Mouse (Mus musculus) myocyte (in vitro differentiated cells): Measurements from ENCODE around the gene Tubb5. TPM values are rescaled to one million over a fixed set of nuclear protein-coding genes. Genes with fewer than 3 reads are reported as not detected.

Experiments used
- H3K27me3 ChIP-seq: one replicate; pipeline ENCODE4 v1.6.1; 2011; ENCODE audit not compliant: control insufficient read depth, insufficient read depth, insufficient read length
- H3K36me3 ChIP-seq: one replicate; pipeline ENCODE4 v1.6.1; 2011; ENCODE audit not compliant: control insufficient read depth, insufficient read depth
- H3K4me2 ChIP-seq: one replicate; pipeline ENCODE4 v1.6.1; 2011; ENCODE audit warnings: low read depth, control low read depth
- H3K4me3 ChIP-seq: one replicate; pipeline ENCODE4 v1.5.1; 2011; ENCODE audit warnings: mild to moderate bottlenecking, control low read depth, moderate library complexity
- H3K79me2 ChIP-seq: one replicate; pipeline ENCODE4 v1.6.1; 2011; ENCODE audit not compliant: control insufficient read depth, insufficient read depth
- H3ac ChIP-seq: one replicate; pipeline ENCODE4 v1.6.1; 2011; ENCODE audit not compliant: control insufficient read depth, insufficient read length
- CEBPB ChIP-seq: IDR thresholded peaks from 2 replicates; pipeline ENCODE4 v1.6.1; 2011; ENCODE audit warnings: mild to moderate bottlenecking, moderate library complexity; ENCODE audit not compliant: poor library complexity, insufficient read depth, severe bottlenecking
- E2F4 ChIP-seq: IDR thresholded peaks from one replicate; pipeline ENCODE4 v1.6.1; 2011; ENCODE audit warnings: mild to moderate bottlenecking, control low read depth, moderate library complexity; ENCODE audit not compliant: insufficient read depth
- MAX ChIP-seq: IDR thresholded peaks from one replicate; pipeline ENCODE4 v1.6.1; 2011; ENCODE audit warnings: low read depth, mild to moderate bottlenecking, control low read depth
- MYOD1 ChIP-seq, 3 experiments: IDR thresholded peaks; one replicate each; pipeline ENCODE4 v1.6.1; 2011; ENCODE audit warnings: control low read depth in 2 of 3, low read depth in 2 of 3, mild to moderate bottlenecking in 2 of 3, moderate library complexity in 1 of 3; ENCODE audit not compliant: insufficient read length in 2 of 3, control insufficient read depth in 1 of 3
- MYOG ChIP-seq, 3 experiments: IDR thresholded peaks; one replicate each; pipeline ENCODE4 v1.6.1; 2011; ENCODE audit warnings: control low read depth in 2 of 3, low read depth in 2 of 3, mild to moderate bottlenecking in 2 of 3; ENCODE audit not compliant: insufficient read length in 2 of 3, control insufficient read depth in 1 of 3, insufficient read depth in 1 of 3
- POLR2A ChIP-seq: IDR thresholded peaks from one replicate; pipeline ENCODE4 v1.6.1; 2011; ENCODE audit warnings: low read depth, mild to moderate bottlenecking, control low read depth, moderate library complexity; ENCODE audit not compliant: insufficient read length
- POLR2AphosphoS2 ChIP-seq: IDR thresholded peaks from one replicate; pipeline ENCODE4 v1.6.1; 2011; ENCODE audit warnings: low read depth, control low read depth; ENCODE audit not compliant: insufficient read length
- REST ChIP-seq: IDR thresholded peaks from one replicate; pipeline ENCODE4 v1.6.1; 2011; ENCODE audit warnings: mild to moderate bottlenecking, control low read depth, moderate library complexity; ENCODE audit not compliant: insufficient read depth, insufficient read length
- SRF ChIP-seq: IDR thresholded peaks from one replicate; pipeline ENCODE4 v1.6.1; 2011; ENCODE audit warnings: low read depth; ENCODE audit not compliant: control insufficient read depth, insufficient read length
- TCF12 ChIP-seq: IDR thresholded peaks from one replicate; pipeline ENCODE4 v1.6.1; 2011; ENCODE audit warnings: mild to moderate bottlenecking, control low read depth; ENCODE audit not compliant: poor library complexity, insufficient read depth, severe bottlenecking
- TCF3 ChIP-seq: IDR thresholded peaks from one replicate; pipeline ENCODE4 v1.6.1; 2011; ENCODE audit warnings: low read depth, control low read depth; ENCODE audit not compliant: insufficient read length
- USF1 ChIP-seq: IDR thresholded peaks from one replicate; pipeline ENCODE4 v1.6.1; 2011; ENCODE audit warnings: low read depth, mild to moderate bottlenecking, control low read depth, moderate library complexity
- polyA plus RNA-seq: library from polyadenylated mRNA; unstranded; fragments of >200 nt; fragmentation: generic; extraction: Trizol; gene quantifications from one replicate; pipeline ENCODE4 v1.2.1, GENCODE M21; 2012; ENCODE audit warnings: missing spikeins

The Tubb5 gene
- polyA plus RNA-seq, 1 experiment = 692 TPM

GRCm38 (mm10) chr17:35865481-35866280, 27.6 kb upstream of the Tubb5 start, which contains the start of gene Ppp1r18:
Ppp1r18 (plus strand) TSS chr17:35865593.
- Histone ChIP-seq H3K27me3 (no peaks in the 10 kb centered on the region), H3K4me2 (peak within 1 kb of the TSS; percentile 99)
- peak; percentile 44 for TF ChIP-seq TCF3
- TF ChIP-seq POLR2AphosphoS2 = peak; percentile 66
- TF ChIP-seq MYOG (IDR thresholded peaks at IDR 0.05; ENCODE audit: control insufficient read depth in 1 of 3, insufficient read depth in 1 of 3, insufficient read length in 2 of 3, low read depth in 2 of 3) = peak; percentile 25 to 93 (median 57)
- TF ChIP-seq E2F4 = no peak
- TF ChIP-seq MYOD1 (IDR thresholded peaks at IDR 0.05; ENCODE audit: control insufficient read depth in 1 of 3, insufficient read length in 2 of 3, low read depth in 2 of 3) = peak in 2 of 3 experiments; percentile 75 to 90
- TF ChIP-seq POLR2A = peak; percentile 60

GRCm38 (mm10) chr17:35864832-35865353, 26.8 kb upstream of the Tubb5 start:
- TF ChIP-seq MAX = no peak
- no peak for TF ChIP-seq CEBPB
- no peak for TF ChIP-seq USF1
- TF ChIP-seq SRF = no peak
- TF ChIP-seq POLR2AphosphoS2 = peak; percentile 48
- TF ChIP-seq POLR2A = peak; percentile 32
- Histone ChIP-seq H3K4me3 (peak overlapping the region; percentile 90), H3K27me3 (no peaks in the 10 kb centered on the region)

More at GRCm38 (mm10) chr17:35865481-35866280, 27.6 kb upstream of the Tubb5 start, which contains the start of gene Ppp1r18:
- Histone ChIP-seq H3K79me2 (peaks cover 42% of the 10 kb centered on the region), H3K36me3 (no peaks in the 10 kb centered on the region), H3K4me3 (peak within 1 kb of the TSS; percentile 90), H3ac (peak within 1 kb of the TSS; percentile 64)

GRCm38 (mm10) chr17:35861198-35861857, 23.2 kb upstream of the Tubb5 start, which contains the start of gene Nrm:
Nrm (plus strand) TSS chr17:35861318.
- Histone ChIP-seq H3K36me3 (no peaks in the 10 kb centered on the region), H3K27me3 (no peaks in the 10 kb centered on the region), H3K4me3 (peak within 1 kb of the TSS; percentile 38), H3K4me2 (peak within 1 kb of the TSS; percentile 96), H3ac (peak within 1 kb of the TSS; percentile 15), H3K79me2 (no peaks in the 10 kb centered on the region)
- TF ChIP-seq MYOG (IDR thresholded peaks at IDR 0.05; ENCODE audit: control insufficient read depth in 1 of 3, insufficient read depth in 1 of 3, insufficient read length in 2 of 3, low read depth in 2 of 3) = peak; percentile 46 to 81 (median 60)
- TF ChIP-seq POLR2AphosphoS2 = peak; percentile 92
- no peak for TF ChIP-seq MAX
- peak in 2 of 3 experiments; percentile 49 to 75 for TF ChIP-seq MYOD1 (IDR thresholded peaks at IDR 0.05; ENCODE audit: control insufficient read depth in 1 of 3, insufficient read length in 2 of 3, low read depth in 2 of 3)
- peak; percentile 75 for TF ChIP-seq E2F4
- peak; percentile 87 for TF ChIP-seq POLR2A
- no peak for TF ChIP-seq REST

More at GRCm38 (mm10) chr17:35864832-35865353, 26.8 kb upstream of the Tubb5 start:
- H3K36me3 ChIP-seq = no peaks in the 10 kb centered on the region
- peak overlapping the region; percentile 99 for H3K4me2 ChIP-seq
- H3ac ChIP-seq = peak overlapping the region; percentile 64
- peaks cover 34% of the 10 kb centered on the region for H3K79me2 ChIP-seq

- Histone ChIP-seq H3K27me3 (no peaks in the 10 kb centered on the region), H3ac (peak overlapping the region; percentile 15), H3K36me3 (no peaks in the 10 kb centered on the region), H3K4me3 (peak overlapping the region; percentile 38), H3K4me2 (peak overlapping the region; percentile 96), H3K79me2 (no peaks in the 10 kb centered on the region)
- TF ChIP-seq SRF (no peak), POLR2AphosphoS2 (no peak), TCF3 (no peak), MAX (no peak), REST (no peak), USF1 (no peak), TCF12 (no peak), MYOG (IDR thresholded peaks at IDR 0.05; ENCODE audit: control insufficient read depth in 1 of 3, insufficient read depth in 1 of 3, insufficient read length in 2 of 3, low read depth in 2 of 3) (no peak), CEBPB (no peak), MYOD1 (IDR thresholded peaks at IDR 0.05; ENCODE audit: control insufficient read depth in 1 of 3, insufficient read length in 2 of 3, low read depth in 2 of 3) (no peak)
Measured at GRCm38 (mm10) chr17:35860831-35861197, 22.7 kb upstream of the Tubb5 start.

- no peak overlapping the region for H3K4me2 ChIP-seq
- TF ChIP-seq SRF (no peak), POLR2AphosphoS2 (no peak), MYOD1 (IDR thresholded peaks at IDR 0.05; ENCODE audit: control insufficient read depth in 1 of 3, insufficient read length in 2 of 3, low read depth in 2 of 3) (no peak), MAX (no peak), REST (no peak), POLR2A (no peak), MYOG (IDR thresholded peaks at IDR 0.05; ENCODE audit: control insufficient read depth in 1 of 3, insufficient read depth in 1 of 3, insufficient read length in 2 of 3, low read depth in 2 of 3) (no peak), CEBPB (no peak), USF1 (no peak), E2F4 (no peak), TCF3 (no peak), TCF12 (no peak)
- no peak overlapping the region for H3ac ChIP-seq
- no peak overlapping the region for H3K4me3 ChIP-seq
- no peaks in the 10 kb centered on the region for H3K79me2 ChIP-seq
- H3K36me3 ChIP-seq = no peaks in the 10 kb centered on the region
- H3K27me3 ChIP-seq = no peaks in the 10 kb centered on the region
Measured at GRCm38 (mm10) chr17:35859835-35860234, 21.7 kb upstream of the Tubb5 start.
